Mouse (Mus musculus): Measurements from ENCODE around the gene Nat14. TPM values are rescaled to one million over a fixed set of nuclear protein-coding genes. Genes with fewer than 3 reads are reported as not detected.

Gene Nat14
- polyA plus RNA-seq, 1 experiment from 2014 or later, result 1.4 TPM

DNA sequence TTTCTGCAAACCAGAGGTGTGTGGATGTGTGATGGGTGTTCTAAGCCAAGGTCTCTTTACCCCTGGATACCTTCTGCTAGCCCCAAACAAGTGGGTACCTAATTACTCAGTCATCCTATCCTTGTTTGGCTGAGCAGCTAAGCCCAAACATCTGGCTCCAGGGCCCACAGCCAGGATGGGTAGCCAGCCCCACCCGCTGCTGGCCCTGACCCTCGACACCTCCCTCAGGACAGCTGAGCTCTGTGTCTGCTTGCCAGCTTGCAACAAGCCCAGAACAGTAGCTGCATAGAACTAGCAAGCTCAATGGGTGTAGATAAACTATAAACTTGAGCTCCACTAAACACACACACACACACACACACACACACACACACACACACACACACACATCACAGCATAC lies 26.0 kb downstream of the Nat14 start:
- H3K4me1 ChIP-seq (replicated peaks; ENCODE audit: control insufficient read depth, insufficient read depth, low read length), result 0 out of 2 replicates have a peak, but pooled peaks cover 5% of the 10 kb centered on the region
- 46% methylated on average over 2 of the region's 2 CpGs for WGBS
- ATAC-seq (replicated peaks; ENCODE audit: low FRiP score), result no peak
- no peak overlapping the region for H3K27ac ChIP-seq (ENCODE audit: low read depth, low read length)
- H3K4me3 ChIP-seq (ENCODE audit: low read depth, low read length), result no peak overlapping the region
- no peaks in the 10 kb centered on the region for H3K36me3 ChIP-seq (ENCODE audit: control insufficient read depth, insufficient read depth, low read length)
- no peak overlapping the region for H3K9ac ChIP-seq (ENCODE audit: low read depth, low read length)
- no peaks in the 10 kb centered on the region for H3K9me3 ChIP-seq (ENCODE audit: control insufficient read depth, low read length)
- no peaks in the 10 kb centered on the region for H3K27me3 ChIP-seq (replicated peaks; ENCODE audit: control insufficient read depth, insufficient read depth, low read length)
- no peak overlapping the region for H3K4me2 ChIP-seq
- no peak for DNase-seq (ENCODE audit: low spot score)

GRCm38 (mm10) chr7:4948386-4948785 lies 26.6 kb downstream of the Nat14 start:
- no peak overlapping the region for H3K9ac ChIP-seq (ENCODE audit: low read depth, low read length)
- no peaks in the 10 kb centered on the region for H3K9me3 ChIP-seq (ENCODE audit: control insufficient read depth, low read length)
- H3K4me2 ChIP-seq, result no peak overlapping the region
- WGBS, result 41% methylated on average over 6 of the region's 6 CpGs
- H3K27ac ChIP-seq (ENCODE audit: low read depth, low read length), result no peak overlapping the region
- DNase-seq (ENCODE audit: low spot score) (no peak), ATAC-seq (replicated peaks; ENCODE audit: low FRiP score) (no peak)
- 0 out of 2 replicates have a peak, but pooled peaks cover 4% of the 10 kb centered on the region for H3K4me1 ChIP-seq (replicated peaks; ENCODE audit: control insufficient read depth, insufficient read depth, low read length)
- H3K27me3 ChIP-seq (replicated peaks; ENCODE audit: control insufficient read depth, insufficient read depth, low read length), result no peaks in the 10 kb centered on the region
- H3K36me3 ChIP-seq (ENCODE audit: control insufficient read depth, insufficient read depth, low read length), result no peaks in the 10 kb centered on the region
- no peak overlapping the region for H3K4me3 ChIP-seq (ENCODE audit: low read depth, low read length)

DNA sequence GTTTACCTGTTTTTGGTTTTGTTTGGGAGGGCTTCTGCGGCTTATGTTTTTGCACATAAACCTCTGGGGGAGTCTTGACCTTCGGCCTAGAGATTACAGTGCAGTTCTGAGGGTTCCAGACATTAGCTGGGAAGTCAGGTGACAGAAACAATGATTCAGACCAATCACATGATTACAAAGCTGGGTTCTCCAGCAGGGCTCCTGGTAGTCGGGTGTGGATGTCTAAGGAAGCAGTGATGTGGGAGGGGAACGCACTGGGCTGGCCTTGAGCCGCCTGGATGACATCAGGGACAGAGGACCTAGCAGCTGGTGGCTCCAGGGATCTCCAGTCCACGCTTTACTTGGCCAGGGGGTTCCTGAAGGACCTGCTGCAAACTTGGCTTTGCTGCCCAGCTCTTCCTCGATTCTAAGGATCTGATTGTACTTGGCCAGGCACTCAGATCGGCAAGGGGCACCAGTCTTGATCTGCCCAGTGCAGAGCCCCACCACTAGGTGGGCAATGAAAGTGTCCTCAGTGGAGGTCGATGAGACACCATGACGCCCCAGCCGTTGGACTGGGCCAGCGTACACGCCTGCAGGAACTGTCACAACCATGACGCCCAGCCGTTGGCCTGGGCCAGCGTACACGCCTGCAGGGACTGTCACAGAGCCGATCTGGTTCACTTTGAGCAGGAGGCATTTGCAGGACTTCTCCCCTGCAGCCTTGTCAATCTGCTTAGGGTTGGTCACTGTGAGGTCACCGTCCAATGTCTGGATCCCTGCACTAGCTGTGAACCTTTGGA lies 28.9 kb downstream of the Nat14 start:
- DNase-seq (ENCODE audit: low spot score) (no peak), ATAC-seq (replicated peaks; ENCODE audit: low FRiP score) (no peak)
- H3K27ac ChIP-seq (ENCODE audit: low read depth, low read length), result no peak overlapping the region
- H3K27me3 ChIP-seq (replicated peaks; ENCODE audit: control insufficient read depth, insufficient read depth, low read length), result no peaks in the 10 kb centered on the region
- no peak overlapping the region for H3K4me3 ChIP-seq (ENCODE audit: low read depth, low read length)
- no peak overlapping the region for H3K4me2 ChIP-seq
- H3K36me3 ChIP-seq (ENCODE audit: control insufficient read depth, insufficient read depth, low read length), result no peaks in the 10 kb centered on the region
- 80% methylated on average over 19 of the region's 19 CpGs for WGBS
- H3K9me3 ChIP-seq (ENCODE audit: control insufficient read depth, low read length), result no peaks in the 10 kb centered on the region
- no peak overlapping the region for H3K9ac ChIP-seq (ENCODE audit: low read depth, low read length)
- 0 out of 2 replicates have a peak, but pooled peaks cover 2% of the 10 kb centered on the region for H3K4me1 ChIP-seq (replicated peaks; ENCODE audit: control insufficient read depth, insufficient read depth, low read length)

- Histone ChIP-seq H3K9me3 (ENCODE audit: control insufficient read depth, low read length) (no peaks in the 10 kb centered on the region), H3K9ac (ENCODE audit: low read depth, low read length) (no peak overlapping the region), H3K4me1 (replicated peaks; ENCODE audit: control insufficient read depth, insufficient read depth, low read length) (0 out of 2 replicates have a peak, but pooled peaks cover 2% of the 10 kb centered on the region), H3K4me3 (ENCODE audit: low read depth, low read length) (no peak overlapping the region), H3K27ac (ENCODE audit: low read depth, low read length) (no peak overlapping the region), H3K36me3 (ENCODE audit: control insufficient read depth, insufficient read depth, low read length) (no peaks in the 10 kb centered on the region), H3K4me2 (no peak overlapping the region), H3K27me3 (replicated peaks; ENCODE audit: control insufficient read depth, insufficient read depth, low read length) (no peaks in the 10 kb centered on the region)
- no peak for ATAC-seq (replicated peaks; ENCODE audit: low FRiP score)
- 30% methylated on average over 10 of the region's 10 CpGs for WGBS
- no peak for DNase-seq (ENCODE audit: low spot score)
These were observed 32.1 kb downstream of the Nat14 start for GRCm38 (mm10) chr7:4953815-4954445.

DNA sequence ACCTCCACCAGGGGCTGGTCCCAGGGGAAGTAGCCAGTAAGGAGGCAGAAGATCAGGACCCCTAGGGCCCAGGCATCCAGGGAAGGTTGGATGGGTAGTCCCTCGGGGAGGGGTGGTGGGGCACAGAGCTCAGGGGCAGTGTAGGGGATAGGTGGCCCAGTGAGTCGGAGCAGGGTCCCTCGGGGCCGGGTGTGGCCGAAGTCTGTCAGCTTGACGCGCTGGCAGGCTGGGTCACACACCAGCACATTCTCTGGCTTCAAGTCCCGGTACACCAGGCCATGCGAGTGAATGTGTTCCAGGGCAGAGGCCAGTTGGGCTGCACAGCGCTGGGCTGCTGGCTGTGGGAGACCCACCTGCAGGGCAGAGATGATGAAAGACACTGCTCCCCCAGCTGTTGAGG lies 35.5 kb downstream of the Nat14 start:
- Histone ChIP-seq H3K27me3 (replicated peaks; ENCODE audit: control insufficient read depth, insufficient read depth, low read length) (no peaks in the 10 kb centered on the region), H3K27ac (ENCODE audit: low read depth, low read length) (no peak overlapping the region), H3K4me2 (no peak overlapping the region), H3K36me3 (ENCODE audit: control insufficient read depth, insufficient read depth, low read length) (no peaks in the 10 kb centered on the region), H3K9ac (ENCODE audit: low read depth, low read length) (no peak overlapping the region), H3K4me3 (ENCODE audit: low read depth, low read length) (no peak overlapping the region), H3K4me1 (replicated peaks; ENCODE audit: control insufficient read depth, insufficient read depth, low read length) (no peaks in the 10 kb centered on the region), H3K9me3 (ENCODE audit: control insufficient read depth, low read length) (no peaks in the 10 kb centered on the region)
- DNase-seq (ENCODE audit: low spot score) (no peak), ATAC-seq (replicated peaks; ENCODE audit: low FRiP score) (no peak)
- 75% methylated on average over 10 of the region's 10 CpGs for WGBS

GRCm38 (mm10) chr7:4963527-4963926 lies 41.7 kb downstream of the Nat14 start:
- no peaks in the 10 kb centered on the region for H3K9me3 ChIP-seq (ENCODE audit: control insufficient read depth, low read length)
- H3K27ac ChIP-seq (ENCODE audit: low read depth, low read length), result no peak overlapping the region
- no peaks in the 10 kb centered on the region for H3K4me1 ChIP-seq (replicated peaks; ENCODE audit: control insufficient read depth, insufficient read depth, low read length)
- no peaks in the 10 kb centered on the region for H3K27me3 ChIP-seq (replicated peaks; ENCODE audit: control insufficient read depth, insufficient read depth, low read length)
- DNase-seq (ENCODE audit: low spot score) (no peak), ATAC-seq (replicated peaks; ENCODE audit: low FRiP score) (no peak)
- no peaks in the 10 kb centered on the region for H3K36me3 ChIP-seq (ENCODE audit: control insufficient read depth, insufficient read depth, low read length)
- WGBS, result 59% methylated on average over 5 of the region's 5 CpGs
- no peak overlapping the region for H3K9ac ChIP-seq (ENCODE audit: low read depth, low read length)
- no peak overlapping the region for H3K4me2 ChIP-seq
- H3K4me3 ChIP-seq (ENCODE audit: low read depth, low read length), result no peak overlapping the region

GRCm38 (mm10) chr7:4964272-4964671 lies 42.4 kb downstream of the Nat14 start, which contains the start of gene Sbk2:
Gene Sbk2, minus strand, starts transcription at chr7:4964406.
- Histone ChIP-seq H3K9me3 (ENCODE audit: control insufficient read depth, low read length) (no peaks in the 10 kb centered on the region), H3K27ac (ENCODE audit: low read depth, low read length) (no peak within 1 kb of the TSS), H3K4me2 (peak within 1 kb of the TSS; percentile 33; the same call in 1 of the 2 replicates), H3K4me1 (replicated peaks; ENCODE audit: control insufficient read depth, insufficient read depth, low read length) (no peaks in the 10 kb centered on the region), H3K9ac (ENCODE audit: low read depth, low read length) (no peak within 1 kb of the TSS), H3K4me3 (ENCODE audit: low read depth, low read length) (0 out of 2 replicates have a peak within 1 kb of the TSS, but pooled peaks have one; percentile 10), H3K36me3 (ENCODE audit: control insufficient read depth, insufficient read depth, low read length) (no peaks in the 10 kb centered on the region), H3K27me3 (replicated peaks; ENCODE audit: control insufficient read depth, insufficient read depth, low read length) (no peaks in the 10 kb centered on the region)
- ATAC-seq (replicated peaks; ENCODE audit: low FRiP score) (peak; percentile 85), DNase-seq (ENCODE audit: low spot score) (peak; percentile 69)
- WGBS, result 4% methylated on average over 10 of the region's 10 CpGs

- H3K27ac ChIP-seq (ENCODE audit: low read depth, low read length), result no peak overlapping the region
- H3K36me3 ChIP-seq (ENCODE audit: control insufficient read depth, insufficient read depth, low read length), result no peaks in the 10 kb centered on the region
- DNase-seq (ENCODE audit: low spot score) (no peak), ATAC-seq (replicated peaks; ENCODE audit: low FRiP score) (no peak)
- no peak overlapping the region for H3K4me3 ChIP-seq (ENCODE audit: low read depth, low read length)
- WGBS, result 76% methylated on average over 5 of the region's 5 CpGs
- H3K9me3 ChIP-seq (ENCODE audit: control insufficient read depth, low read length), result no peaks in the 10 kb centered on the region
- H3K4me1 ChIP-seq (replicated peaks; ENCODE audit: control insufficient read depth, insufficient read depth, low read length), result no peaks in the 10 kb centered on the region
- H3K27me3 ChIP-seq (replicated peaks; ENCODE audit: control insufficient read depth, insufficient read depth, low read length), result no peaks in the 10 kb centered on the region
- H3K4me2 ChIP-seq, result no peak overlapping the region
- H3K9ac ChIP-seq (ENCODE audit: low read depth, low read length), result no peak overlapping the region
These were observed 43.2 kb downstream of the Nat14 start for GRCm38 (mm10) chr7:4964988-4965387.

All from liver, embryonic 11.5 days (tissue).